Mouse (Mus musculus) urinary bladder, postnatal 36 days (tissue): Measurements from ENCODE around the gene Kctd19.

Experiments used
- DNase-seq, 2 experiments: peaks; one replicate each; pipeline ENCODE4 v3.0.0; 2022; ENCODE audit warnings: low spot score in 2 of 2, mixed read lengths in 1 of 2

Kctd19 gene

GRCm38 (mm10) chr8:105413391-105413790, at the start of gene Kctd19, which contains the start of gene Lrrc36:
Kctd19 (minus strand) TSS chr8:105413502.
Lrrc36 (plus strand) TSS chr8:105413571.
- DNase-seq: peak in 1 of 2 experiments; percentile 68

DNA sequence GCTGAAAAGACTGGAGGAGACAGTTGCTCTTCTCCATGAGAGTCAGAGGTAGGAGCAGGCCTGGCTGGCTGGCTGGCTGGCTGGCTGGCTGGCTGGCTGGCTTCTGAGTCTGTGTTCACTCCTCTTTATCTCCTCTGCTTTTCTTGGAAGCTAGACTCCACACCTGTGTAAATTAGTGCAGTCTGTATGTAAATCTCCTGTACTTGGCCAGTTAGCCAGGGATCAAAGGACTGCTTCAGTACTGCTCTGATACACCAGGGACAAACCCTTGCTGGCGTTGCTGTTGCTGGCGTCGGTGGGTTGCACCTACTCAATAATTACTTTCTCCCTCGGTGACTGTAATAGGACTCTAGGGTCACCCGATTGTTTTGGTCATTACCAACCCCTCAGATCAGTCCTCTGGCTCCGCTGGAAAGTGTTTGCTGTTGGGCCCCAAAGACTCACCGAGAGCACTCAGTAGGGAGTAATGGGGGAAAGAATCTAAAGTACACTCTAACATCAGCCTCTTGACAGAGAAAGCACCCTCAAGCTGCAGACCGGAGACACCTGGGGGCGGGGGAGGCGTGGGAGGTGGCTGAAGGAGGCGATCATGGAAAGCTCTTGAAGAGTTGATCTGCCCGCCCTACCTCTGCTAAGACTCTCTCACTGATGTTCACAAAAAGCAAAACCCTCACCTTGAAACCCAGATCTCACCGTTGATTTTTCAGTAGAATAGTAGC, 47.9 kb upstream of the Kctd19 start:
- no peak for DNase-seq

- no peak for DNase-seq
Measured at GRCm38 (mm10) chr8:105455218-105455617, 41.9 kb upstream of the Kctd19 start.

DNA sequence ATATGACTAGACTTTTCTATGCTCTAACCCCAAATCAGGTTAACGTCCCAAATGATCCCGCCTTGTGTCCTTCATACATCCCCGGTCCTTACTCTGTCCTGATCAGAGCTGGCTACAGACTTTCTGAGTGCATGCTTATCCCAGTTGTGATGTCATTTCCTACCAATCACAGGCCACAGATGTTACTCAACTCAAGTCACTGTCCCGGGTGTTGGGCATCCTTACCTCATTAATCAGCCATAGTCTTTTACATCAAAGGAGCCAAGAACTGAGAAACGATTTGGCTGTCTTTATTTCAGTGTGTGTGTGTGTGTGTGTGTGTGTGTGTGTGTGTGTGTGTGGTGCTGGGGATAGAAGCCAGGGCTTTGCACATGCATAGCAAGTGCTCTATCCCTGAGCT, 40.8 kb upstream of the Kctd19 start:
- DNase-seq: no peak

DNA sequence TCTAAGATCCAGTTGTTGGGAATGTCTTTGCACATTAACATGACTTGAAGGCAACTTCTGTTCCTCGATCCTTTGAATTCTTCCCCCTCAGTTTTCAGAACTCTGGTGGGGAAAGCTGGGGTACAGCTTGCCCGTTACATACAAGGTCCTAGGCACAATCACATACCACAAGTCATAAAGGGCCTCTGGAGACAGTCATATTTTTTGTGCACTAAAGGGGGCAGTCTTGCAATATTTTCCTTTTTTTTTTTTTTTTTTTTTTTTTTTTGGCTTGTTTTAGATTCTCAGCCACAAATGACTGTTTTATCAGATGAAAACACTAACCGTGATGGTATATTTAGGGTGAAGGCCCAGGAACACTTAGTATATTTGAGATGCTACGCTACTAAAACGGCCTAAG, 40.0 kb upstream of the Kctd19 start:
- no peak for DNase-seq

GRCm38 (mm10) chr8:105451903-105452603, 38.8 kb upstream of the Kctd19 start:
- no peak for DNase-seq

GRCm38 (mm10) chr8:105450977-105451376, 37.7 kb upstream of the Kctd19 start:
- no peak for DNase-seq

- no peak for DNase-seq
Measured at GRCm38 (mm10) chr8:105448596-105448995, 35.3 kb upstream of the Kctd19 start.

- no peak for DNase-seq
Measured at GRCm38 (mm10) chr8:105448188-105448587, 34.9 kb upstream of the Kctd19 start.

DNA sequence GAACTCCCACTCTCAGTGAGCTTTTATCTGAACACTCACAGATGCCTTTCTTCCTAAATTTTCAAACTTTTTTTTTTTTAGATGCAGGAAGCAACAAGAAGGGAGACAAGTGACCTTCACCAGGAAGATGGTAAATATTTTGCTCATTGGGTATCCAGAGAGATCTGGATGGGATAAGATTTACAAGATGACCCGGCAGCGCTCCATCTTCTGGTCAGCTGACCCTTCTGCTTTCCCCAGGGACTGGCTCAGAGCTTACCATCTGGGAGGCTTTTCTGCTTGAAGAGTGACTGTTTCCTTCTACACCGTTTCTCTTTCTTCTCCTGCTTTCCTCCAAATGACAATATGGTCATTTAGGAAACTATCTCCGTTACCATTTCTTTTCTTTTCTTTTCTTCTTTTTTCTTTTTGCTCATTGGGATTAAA, 32.8 kb upstream of the Kctd19 start:
- no peak for DNase-seq

DNA sequence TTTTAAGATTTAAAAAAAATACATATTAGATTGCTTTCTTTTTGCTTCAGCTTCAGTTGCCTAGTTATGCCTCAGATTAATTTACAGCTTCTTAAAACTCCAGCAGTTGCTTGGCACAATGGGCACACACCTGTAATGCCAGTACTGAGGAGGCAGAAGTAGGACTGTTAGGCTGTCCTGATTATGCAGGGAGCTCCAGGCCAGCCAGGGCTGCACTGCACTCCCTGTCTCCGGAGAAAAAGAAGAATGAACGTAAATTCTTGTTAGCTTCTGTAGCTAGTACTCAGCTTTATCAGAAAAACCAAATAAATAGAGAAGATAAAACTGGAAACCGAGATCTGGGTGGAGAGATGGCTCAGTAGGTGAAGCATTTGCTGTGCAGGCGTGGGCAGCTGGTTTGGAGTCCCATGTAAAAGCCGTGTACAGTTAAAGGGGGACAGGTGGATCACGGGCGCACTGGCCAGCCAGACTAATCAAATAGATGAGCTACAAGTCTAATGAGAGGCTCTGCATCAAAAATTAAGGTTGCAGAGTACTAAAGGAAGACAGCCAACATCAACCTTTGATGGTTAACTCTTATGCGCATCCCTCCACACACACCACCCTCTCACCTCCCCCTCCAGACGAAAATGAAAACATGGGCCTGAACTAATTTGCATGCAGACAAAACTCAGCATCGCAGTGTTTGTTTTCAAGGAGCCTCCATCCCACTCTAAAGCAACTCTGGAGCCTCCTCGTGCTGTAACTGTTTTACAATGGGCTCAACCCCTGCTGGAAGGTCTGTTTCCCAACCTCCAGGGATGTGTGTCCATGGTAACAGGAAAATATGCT, 32.2 kb upstream of the Kctd19 start:
- no peak for DNase-seq

DNA sequence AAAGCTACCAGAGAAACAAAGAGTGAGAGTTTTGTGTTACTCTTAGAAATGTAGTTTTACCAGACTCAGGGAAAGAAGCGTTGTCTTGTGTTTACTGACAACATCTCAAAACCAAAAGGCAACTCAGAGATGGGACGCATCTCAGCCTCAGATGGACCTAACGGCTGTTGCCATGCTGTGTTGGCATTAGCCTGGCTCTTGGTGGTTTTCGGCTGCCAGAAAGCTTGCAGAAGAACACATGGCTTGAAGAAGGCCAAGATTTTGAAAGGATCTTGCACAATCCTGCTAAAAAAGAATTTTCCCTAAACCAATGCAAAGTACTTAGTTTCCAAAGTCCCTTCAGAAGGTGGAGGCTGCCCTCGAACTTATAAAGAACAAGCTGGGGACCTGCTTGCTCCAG, 29.4 kb upstream of the Kctd19 start:
- no peak for DNase-seq

GRCm38 (mm10) chr8:105441433-105441832, 28.1 kb upstream of the Kctd19 start:
- peak in 1 of 2 experiments; percentile 39 for DNase-seq

GRCm38 (mm10) chr8:105438865-105439264, 25.6 kb upstream of the Kctd19 start:
- DNase-seq: no peak

DNA sequence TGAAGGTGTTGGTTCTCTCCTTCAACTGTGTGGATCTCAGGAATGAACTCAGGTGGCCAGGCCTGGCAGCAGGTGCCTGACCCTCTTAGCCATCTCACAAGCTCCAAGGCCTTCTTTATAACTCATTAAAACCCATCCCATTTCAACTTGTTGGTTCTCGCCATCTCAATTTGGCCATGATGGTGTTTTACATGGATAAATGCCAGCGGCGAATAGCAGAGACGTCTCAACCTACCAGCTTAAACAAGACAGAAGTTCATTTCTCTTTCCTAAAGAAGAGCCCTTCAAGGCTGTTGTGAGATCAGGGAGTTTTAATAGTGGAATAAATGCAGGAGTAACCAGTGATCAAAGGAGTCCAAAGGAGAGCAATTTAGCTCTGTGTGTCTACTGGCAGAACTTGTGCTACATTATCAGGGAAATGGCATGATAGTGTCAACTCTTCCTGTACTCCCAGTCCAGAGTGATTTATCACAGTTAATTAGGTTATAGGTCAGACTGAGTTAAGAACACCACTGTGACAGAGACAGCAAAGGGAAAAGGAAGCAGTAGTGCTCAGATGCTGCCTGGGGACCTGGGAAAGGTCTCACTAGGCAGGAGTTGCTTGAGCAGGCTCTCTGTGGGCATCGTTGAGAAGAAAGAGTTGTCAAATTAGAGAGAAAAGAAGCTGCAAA, 23.9 kb upstream of the Kctd19 start:
- DNase-seq: no peak

DNA sequence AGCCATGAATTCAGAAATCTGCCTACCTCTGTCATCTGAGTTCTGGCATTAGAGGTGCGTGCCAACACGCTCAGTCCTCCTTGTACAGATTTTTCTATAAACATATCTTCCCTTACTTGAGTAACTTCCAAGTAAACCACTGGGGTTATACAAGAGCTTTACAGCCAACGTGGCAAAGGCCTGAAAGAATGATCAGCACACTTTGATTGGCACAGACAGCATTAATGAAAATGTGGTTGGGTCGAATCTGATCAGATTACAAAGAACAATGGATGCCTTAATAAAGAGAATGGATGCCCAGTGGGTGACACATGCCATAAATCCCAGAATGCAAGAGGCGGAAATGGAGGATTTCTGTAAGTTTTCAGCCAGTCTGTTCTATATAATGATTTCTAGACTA, 22.9 kb upstream of the Kctd19 start:
- DNase-seq: no peak

- no peak for DNase-seq
Measured at GRCm38 (mm10) chr8:105434136-105434535, 20.8 kb upstream of the Kctd19 start.

GRCm38 (mm10) chr8:105433511-105433910, 20.2 kb upstream of the Kctd19 start:
- no peak for DNase-seq

GRCm38 (mm10) chr8:105433021-105433420, 19.7 kb upstream of the Kctd19 start:
- DNase-seq: no peak

DNA sequence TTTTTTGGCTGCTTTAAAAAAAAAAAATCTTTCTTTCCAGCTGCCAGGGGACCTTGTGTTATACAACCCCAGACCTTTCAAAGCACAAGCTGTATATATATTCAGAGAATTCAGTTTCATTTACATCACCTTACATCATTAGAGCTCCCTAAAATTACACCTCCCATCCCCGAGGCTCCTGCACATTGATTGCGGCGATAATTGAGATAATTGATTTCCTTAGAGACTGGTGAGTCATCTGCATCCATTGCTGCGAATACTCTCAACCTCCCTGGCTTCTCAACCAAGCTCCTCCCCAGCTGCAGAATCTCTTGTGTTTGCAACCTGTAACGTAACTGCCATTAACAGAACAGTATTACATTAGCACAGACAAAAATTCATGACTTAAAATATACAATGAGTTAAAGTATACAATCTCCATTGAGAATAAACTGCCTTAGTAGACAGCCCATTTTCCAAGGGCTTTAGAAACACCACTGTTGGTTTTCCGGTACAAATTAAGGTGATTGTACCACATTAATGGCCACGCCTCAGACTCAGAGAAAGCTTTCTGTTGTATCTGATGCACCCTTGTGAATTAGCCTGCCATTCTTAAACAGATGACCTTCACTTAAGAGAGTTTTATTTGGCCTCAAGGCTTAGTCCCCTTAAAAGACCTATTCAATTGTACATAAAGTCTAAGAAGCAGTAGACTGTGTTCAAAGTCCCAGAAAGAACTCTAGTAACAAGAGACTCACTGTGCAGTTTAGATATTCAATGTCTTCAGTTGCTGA, 18.6 kb upstream of the Kctd19 start:
- no peak for DNase-seq

- no peak for DNase-seq
Measured at GRCm38 (mm10) chr8:105426878-105427277, 13.6 kb upstream of the Kctd19 start.
